Mouse (Mus musculus): ENCODE data around the gene Nploc4. TPM values are rescaled to one million over a fixed set of nuclear protein-coding genes. Genes with fewer than 3 reads are reported as not detected.

Gene Nploc4
- polyA plus RNA-seq, 1 experiment from 2014 or later: 26.6 TPM

GRCm38 (mm10) chr11:120338786-120339185 is 98.7 kb downstream of the Nploc4 start:
- Histone ChIP-seq H3K9ac (no peak overlapping the region), H3K27me3 (replicated peaks) (no peaks in the 10 kb centered on the region), H3K4me3 (replicated peaks) (no peak overlapping the region), H3K4me2 (replicated peaks) (no peak overlapping the region), H3K4me1 (replicated peaks) (0 out of 2 replicates have a peak, but pooled peaks cover 2% of the 10 kb centered on the region), H3K9me3 (no peaks in the 10 kb centered on the region), H3K27ac (no peak overlapping the region), H3K36me3 (no peaks in the 10 kb centered on the region)
- 76% methylated on average over 3 of the region's 3 CpGs for WGBS
- no peak for ATAC-seq

GRCm38 (mm10) chr11:120337447-120337846 is 100.1 kb downstream of the Nploc4 start:
- no peak overlapping the region for H3K4me3 ChIP-seq (replicated peaks)

GRCm38 (mm10) chr11:120335431-120336021 is 102.0 kb downstream of the Nploc4 start:
- 0 out of 2 replicates have a peak, but pooled peaks cover 2% of the 10 kb centered on the region for H3K4me1 ChIP-seq (replicated peaks)
- WGBS: 78% methylated on average over 6 of the region's 6 CpGs
- H3K9ac ChIP-seq: no peak overlapping the region
- H3K4me3 ChIP-seq (replicated peaks): no peak overlapping the region
- no peaks in the 10 kb centered on the region for H3K27me3 ChIP-seq (replicated peaks)
- ATAC-seq: no peak
- no peak overlapping the region for H3K4me2 ChIP-seq (replicated peaks)
- no peak overlapping the region for H3K27ac ChIP-seq
- H3K9me3 ChIP-seq: no peaks in the 10 kb centered on the region
- H3K36me3 ChIP-seq: no peaks in the 10 kb centered on the region

More at GRCm38 (mm10) chr11:120337447-120337846, 100.1 kb downstream of the Nploc4 start:
- Histone ChIP-seq H3K9me3 (no peaks in the 10 kb centered on the region), H3K4me2 (replicated peaks) (no peak overlapping the region), H3K27ac (no peak overlapping the region), H3K9ac (no peak overlapping the region), H3K4me1 (replicated peaks) (0 out of 2 replicates have a peak, but pooled peaks cover 2% of the 10 kb centered on the region), H3K27me3 (replicated peaks) (no peaks in the 10 kb centered on the region), H3K36me3 (no peaks in the 10 kb centered on the region)
- 31% methylated on average over 2 of the region's 2 CpGs for WGBS
- ATAC-seq: no peak

Other genes with a start within 250 kb of the Nploc4 start
- 5.8 and 7.1 TPM in 2 replicates for gene Bahcc1, start 204.8 kb downstream of the Nploc4 start, polyA plus RNA-seq (2015; fragmentation: Nextera tagmentation; extraction: Ambion mirVana)
- 2,607 and 2,658 TPM in 2 replicates for gene Actg1, start 89.2 kb downstream of the Nploc4 start, polyA plus RNA-seq (2015; fragmentation: Nextera tagmentation; extraction: Ambion mirVana)
- gene Fscn2, start 76.2 kb downstream of the Nploc4 start, polyA plus RNA-seq (2015; fragmentation: Nextera tagmentation; extraction: Ambion mirVana): 0.18 TPM in 1 of 2 replicates, not detected in the other
- gene Faap100, start 58.9 kb downstream of the Nploc4 start, polyA plus RNA-seq (2015; fragmentation: Nextera tagmentation; extraction: Ambion mirVana): 24.2 and 29.4 TPM in 2 replicates
- gene Tspan10, start 4.9 kb upstream of the Nploc4 start, polyA plus RNA-seq (2015; fragmentation: Nextera tagmentation; extraction: Ambion mirVana): not detected in 2 replicates
- gene Pde6g, start 15.8 kb upstream of the Nploc4 start, polyA plus RNA-seq (2015; fragmentation: Nextera tagmentation; extraction: Ambion mirVana): 0.18 and 0.34 TPM in 2 replicates
- 16.4 and 18.2 TPM in 2 replicates for gene Oxld1, start 20.4 kb upstream of the Nploc4 start, polyA plus RNA-seq (2015; fragmentation: Nextera tagmentation; extraction: Ambion mirVana)
- 27.6 and 31.3 TPM in 2 replicates for gene Ccdc137, start 20.4 kb upstream of the Nploc4 start, polyA plus RNA-seq (2015; fragmentation: Nextera tagmentation; extraction: Ambion mirVana)
- gene Arl16, start 29.9 kb upstream of the Nploc4 start, polyA plus RNA-seq (2015; fragmentation: Nextera tagmentation; extraction: Ambion mirVana): 34.7 and 36.5 TPM in 2 replicates
- gene Mrpl12, start 46.9 kb upstream of the Nploc4 start, polyA plus RNA-seq (2015; fragmentation: Nextera tagmentation; extraction: Ambion mirVana): 222 and 231 TPM in 2 replicates
- 79.1 and 90.1 TPM in 2 replicates for gene Slc25a10, start 54.1 kb upstream of the Nploc4 start, polyA plus RNA-seq (2015; fragmentation: Nextera tagmentation; extraction: Ambion mirVana)
- 0.58 and 0.67 TPM in 2 replicates for gene Gcgr, start 93.0 kb upstream of the Nploc4 start, polyA plus RNA-seq (2015; fragmentation: Nextera tagmentation; extraction: Ambion mirVana)
- gene Mcrip1, start 112.0 kb upstream of the Nploc4 start, polyA plus RNA-seq (2015; fragmentation: Nextera tagmentation; extraction: Ambion mirVana): 135 and 142 TPM in 2 replicates
- not detected in 2 replicates for gene Ppp1r27, start 113.4 kb upstream of the Nploc4 start, polyA plus RNA-seq (2015; fragmentation: Nextera tagmentation; extraction: Ambion mirVana)
- 992 and 1,107 TPM in 2 replicates for gene P4hb, start 135.5 kb upstream of the Nploc4 start, polyA plus RNA-seq (2015; fragmentation: Nextera tagmentation; extraction: Ambion mirVana)
- 559 and 611 TPM in 2 replicates for gene Arhgdia, start 143.9 kb upstream of the Nploc4 start, polyA plus RNA-seq (2015; fragmentation: Nextera tagmentation; extraction: Ambion mirVana)
- gene Alyref, start 160.7 kb upstream of the Nploc4 start, polyA plus RNA-seq (2015; fragmentation: Nextera tagmentation; extraction: Ambion mirVana): 406 and 459 TPM in 2 replicates
- gene Anapc11, start 160.7 kb upstream of the Nploc4 start, polyA plus RNA-seq (2015; fragmentation: Nextera tagmentation; extraction: Ambion mirVana): 178 and 194 TPM in 2 replicates
- 2.7 and 3.6 TPM in 2 replicates for gene Npb, start 170.8 kb upstream of the Nploc4 start, polyA plus RNA-seq (2015; fragmentation: Nextera tagmentation; extraction: Ambion mirVana)
- 250 and 306 TPM in 2 replicates for gene Pcyt2, start 180.2 kb upstream of the Nploc4 start, polyA plus RNA-seq (2015; fragmentation: Nextera tagmentation; extraction: Ambion mirVana)
- 40.1 and 42.2 TPM in 2 replicates for gene Sirt7, start 187.5 kb upstream of the Nploc4 start, polyA plus RNA-seq (2015; fragmentation: Nextera tagmentation; extraction: Ambion mirVana)
- 26.9 and 28.5 TPM in 2 replicates for gene Mafg, start 195.9 kb upstream of the Nploc4 start, polyA plus RNA-seq (2015; fragmentation: Nextera tagmentation; extraction: Ambion mirVana)
- 26.4 TPM in 2 replicates for gene Pycr1, start 206.1 kb upstream of the Nploc4 start, polyA plus RNA-seq (2015; fragmentation: Nextera tagmentation; extraction: Ambion mirVana)
- gene Myadml2, start 210.4 kb upstream of the Nploc4 start, polyA plus RNA-seq (2015; fragmentation: Nextera tagmentation; extraction: Ambion mirVana): not detected in 2 replicates
- 1.6 and 3.0 TPM in 2 replicates for gene Notum, start 223.5 kb upstream of the Nploc4 start, polyA plus RNA-seq (2015; fragmentation: Nextera tagmentation; extraction: Ambion mirVana)
- 96.0 and 103 TPM in 2 replicates for gene Aspscr1, start 235.3 kb upstream of the Nploc4 start, polyA plus RNA-seq (2015; fragmentation: Nextera tagmentation; extraction: Ambion mirVana)